Mouse (Mus musculus): ENCODE data around the gene Dglucy.

Gene Dglucy

GRCm38 (mm10) chr12:100885585-100885984 is 106.7 kb downstream of the Dglucy start:
- DNase-seq, result no peak

- no peak for DNase-seq
Observed at GRCm38 (mm10) chr12:100886877-100887276, 108.0 kb downstream of the Dglucy start.

- peak; percentile 61 for DNase-seq
Observed at GRCm38 (mm10) chr12:100887801-100888258, 109.0 kb downstream of the Dglucy start.

- no peak for DNase-seq
Observed at GRCm38 (mm10) chr12:100890548-100890947, 111.7 kb downstream of the Dglucy start.

- DNase-seq, result no peak
Observed at GRCm38 (mm10) chr12:100895504-100895903, 116.6 kb downstream of the Dglucy start.

GRCm38 (mm10) chr12:100896661-100897060 is 117.8 kb downstream of the Dglucy start:
- no peak for DNase-seq

GRCm38 (mm10) chr12:100897736-100898650 is 119.1 kb downstream of the Dglucy start:
- peak; percentile 91 for DNase-seq

GRCm38 (mm10) chr12:100899111-100899640 is 120.3 kb downstream of the Dglucy start:
- DNase-seq, result peak; percentile 87

GRCm38 (mm10) chr12:100900901-100901300 is 122.0 kb downstream of the Dglucy start:
- DNase-seq, result no peak

GRCm38 (mm10) chr12:100901386-100901785 is 122.5 kb downstream of the Dglucy start:
- DNase-seq, result no peak

GRCm38 (mm10) chr12:100903761-100904160 is 124.9 kb downstream of the Dglucy start:
- DNase-seq, result peak; percentile 79

GRCm38 (mm10) chr12:100906861-100907260 is 128.0 kb downstream of the Dglucy start:
- no peak for DNase-seq

GRCm38 (mm10) chr12:100907598-100908297 is 128.9 kb downstream of the Dglucy start, which contains the start of gene Gpr68:
TSS of gene Gpr68 (minus strand) at chr12:100908198.
- DNase-seq, result peak; percentile 73

GRCm38 (mm10) chr12:100908298-100909034 is 129.6 kb downstream of the Dglucy start:
- peak; percentile 70 for DNase-seq

GRCm38 (mm10) chr12:100909765-100910164 is 130.9 kb downstream of the Dglucy start:
- DNase-seq, result peak; percentile 71

GRCm38 (mm10) chr12:100910731-100911130 is 131.9 kb downstream of the Dglucy start:
- DNase-seq, result peak; percentile 83

GRCm38 (mm10) chr12:100924646-100925339 is 145.9 kb downstream of the Dglucy start:
- no peak for DNase-seq

GRCm38 (mm10) chr12:100925644-100926619 is 147.1 kb downstream of the Dglucy start:
- DNase-seq, result no peak

- no peak for DNase-seq
Observed at GRCm38 (mm10) chr12:100928286-100928685, 149.4 kb downstream of the Dglucy start.

- DNase-seq, result no peak
Observed at GRCm38 (mm10) chr12:100931653-100932052, 152.8 kb downstream of the Dglucy start.

- DNase-seq, result no peak
Observed at GRCm38 (mm10) chr12:100934796-100935195, 155.9 kb downstream of the Dglucy start.
